Mouse (Mus musculus) intestine, embryonic 14.5 days (tissue): ENCODE measurements around the gene Kif9. TPM values are rescaled to one million over a fixed set of nuclear protein-coding genes. Genes with fewer than 3 reads are reported as not detected.

Experiments
- ATAC-seq: fragments of 200-750 bp; cut with Nextera tagmentation; replicated peaks from 2 replicates; pipeline ENCODE4 v1.8.0; 2017; ENCODE audit warnings: low read depth, moderate number of reproducible peaks, moderate TSS enrichment, moderate library complexity; ENCODE audit not compliant: low FRiP score, low TSS enrichment
- DNase-seq: peaks from one replicate; pipeline ENCODE4 v3.0.0-alpha.2; 2018; ENCODE audit warnings: low spot score
- H3K27ac ChIP-seq: fragments of 300-500 bp; sonication (generic); 2 replicates; pipeline ENCODE4 v1.5.1; 2014; ENCODE audit warnings: low read depth, mild to moderate bottlenecking, control low read depth
- H3K27me3 ChIP-seq: fragments of 300-500 bp; sonication (generic); replicated peaks from 2 replicates; pipeline ENCODE4 v1.6.1; 2014; ENCODE audit warnings: low read length, control low read depth; ENCODE audit not compliant: control insufficient read depth, insufficient read depth
- H3K36me3 ChIP-seq: fragments of 300-500 bp; sonication (generic); 2 replicates; pipeline ENCODE4 v1.6.1; 2014; ENCODE audit warnings: low read length, control low read depth; ENCODE audit not compliant: control insufficient read depth, insufficient read depth
- H3K4me1 ChIP-seq: fragments of 300-500 bp; sonication (generic); replicated peaks from 2 replicates; pipeline ENCODE4 v1.6.1; 2014; ENCODE audit warnings: low read length, control low read depth, mixed read lengths; ENCODE audit not compliant: control insufficient read depth, insufficient read depth
- H3K4me2 ChIP-seq: fragments of 300-500 bp; sonication (generic); 2 replicates; pipeline ENCODE4 v1.6.1; 2014; ENCODE audit warnings: low read length
- H3K4me3 ChIP-seq: fragments of 300-500 bp; sonication (generic); 2 replicates; pipeline ENCODE4 v1.5.1; 2014; ENCODE audit warnings: low read depth, low read length, control low read depth, mixed read lengths
- H3K9ac ChIP-seq: fragments of 300-500 bp; sonication (generic); 2 replicates; pipeline ENCODE4 v1.6.1; 2014; ENCODE audit warnings: mild to moderate bottlenecking, low read length
- H3K9me3 ChIP-seq: fragments of 300-500 bp; sonication (generic); 2 replicates; pipeline ENCODE4 v1.6.1; 2016; ENCODE audit warnings: low read length, control low read depth; ENCODE audit not compliant: control insufficient read depth
- WGBS: fragments of 180-500 bp; shearing (Covaris S2); extraction: QIAGEN DNeasy Blood & Tissue Kit; methylation state at CpG from one replicate; pipeline ENCODE4 v1.1.7; 2014; 5-methylcytosine and 5-hydroxymethylcytosine counted together
- polyA plus RNA-seq: library from polyadenylated mRNA; unstranded; fragments of >200 nt; fragmentation: Nextera tagmentation; extraction: Ambion mirVana; gene quantifications from 2 replicates; pipeline ENCODE4 v1.2.1, GENCODE M21; 2014

Kif9 gene
- polyA plus RNA-seq, 1 experiment from 2014 or later = 1.3 TPM

DNA sequence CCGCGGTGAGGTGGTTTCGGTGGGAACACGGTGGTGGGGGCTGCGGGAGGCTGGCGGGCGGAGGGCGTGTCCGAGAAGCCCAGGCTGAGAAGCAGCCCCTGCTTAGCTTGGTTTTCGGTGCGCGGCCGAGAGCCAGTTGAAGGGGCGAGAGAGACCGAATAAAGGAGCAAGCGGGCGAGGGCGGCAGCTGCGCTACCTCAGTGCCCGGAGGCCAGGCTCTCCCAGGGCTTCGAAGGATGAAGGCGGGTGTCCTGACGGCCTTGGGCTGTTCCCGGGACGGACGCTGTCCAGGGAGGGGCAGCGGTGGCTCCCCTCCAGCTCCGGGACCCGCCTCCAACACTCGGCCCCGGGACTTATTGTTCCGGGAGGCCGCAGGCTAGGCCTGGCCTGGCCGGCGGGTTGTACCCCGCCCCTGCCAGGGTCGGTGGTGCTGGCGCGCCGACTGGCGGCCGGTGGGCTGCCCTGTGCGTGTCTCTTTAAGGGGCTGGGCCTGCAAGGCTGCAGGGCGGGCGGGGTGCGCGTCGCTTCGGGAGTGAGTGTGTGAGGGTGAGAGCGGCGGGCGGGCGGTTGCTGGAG, 55.2 kb downstream of the Kif9 start:
- Histone ChIP-seq H3K4me3 (peak overlapping the region; percentile 95), H3K27me3 (no peaks in the 10 kb centered on the region), H3K9ac (peak overlapping the region; percentile 99), H3K36me3 (no peaks in the 10 kb centered on the region), H3K4me1 (peaks cover 14% of the 10 kb centered on the region), H3K4me2 (peak overlapping the region; percentile 44), H3K27ac (peak overlapping the region; percentile 99), H3K9me3 (no peaks in the 10 kb centered on the region)
- peak; percentile 99 for ATAC-seq
- WGBS = 2% methylated on average over 40 of the region's 53 CpGs
- DNase-seq = peak; percentile 93

DNA sequence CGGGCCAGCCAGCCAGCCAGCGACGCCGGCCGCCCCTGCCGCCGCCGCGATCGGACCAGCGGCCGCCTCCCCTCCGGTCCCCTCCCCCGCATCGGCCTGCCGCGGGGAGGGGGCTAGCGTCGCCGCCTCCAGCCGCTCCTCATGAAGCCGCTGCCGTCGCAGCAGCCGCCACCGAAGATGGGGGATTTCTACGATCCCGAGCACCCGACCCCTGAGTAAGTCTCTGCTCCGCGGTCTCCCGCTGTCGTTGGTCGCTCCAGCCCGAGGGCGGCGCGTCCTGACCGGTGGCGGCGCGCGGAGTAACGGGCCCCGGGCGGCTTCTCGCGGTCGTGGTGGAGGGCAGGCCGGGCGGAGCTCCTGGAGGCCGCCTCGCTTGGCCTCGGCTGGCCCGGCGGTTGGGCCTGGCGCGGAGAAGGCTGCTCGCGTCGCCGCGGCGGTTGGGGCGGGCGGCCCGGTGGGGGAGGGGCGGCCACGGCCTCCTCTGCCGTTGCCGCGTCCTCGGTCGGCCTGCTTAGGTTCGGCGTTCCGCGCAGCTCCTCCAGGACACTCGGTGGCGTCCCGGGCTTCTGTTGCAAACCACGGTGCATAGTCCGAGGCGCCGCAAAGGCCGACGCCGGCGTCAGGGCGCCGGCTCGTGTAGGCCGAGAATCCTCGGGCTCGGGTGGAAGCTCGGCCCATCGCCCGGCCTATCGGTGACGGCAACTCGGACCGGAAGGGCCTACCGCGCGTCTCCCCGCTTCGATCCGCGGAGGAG, 56.0 kb downstream of the Kif9 start, which contains the start of gene Setd2:
TSS of gene Setd2 (plus strand) at position 60 of the 754 bp plus-strand sequence.
- peak; percentile 56 for ATAC-seq
- Histone ChIP-seq H3K36me3 (0 out of 2 replicates have a peak, but pooled peaks cover 3% of the 10 kb centered on the region), H3K9me3 (no peaks in the 10 kb centered on the region), H3K4me3 (peak within 1 kb of the TSS; percentile 95), H3K4me1 (peaks cover 14% of the 10 kb centered on the region), H3K4me2 (peak within 1 kb of the TSS; percentile 95), H3K27me3 (no peaks in the 10 kb centered on the region), H3K27ac (peak within 1 kb of the TSS; percentile 99), H3K9ac (peak within 1 kb of the TSS; percentile 99)
- WGBS = under 1% methylated on average over 84 of the region's 109 CpGs
- peak; percentile 88 for DNase-seq

DNA sequence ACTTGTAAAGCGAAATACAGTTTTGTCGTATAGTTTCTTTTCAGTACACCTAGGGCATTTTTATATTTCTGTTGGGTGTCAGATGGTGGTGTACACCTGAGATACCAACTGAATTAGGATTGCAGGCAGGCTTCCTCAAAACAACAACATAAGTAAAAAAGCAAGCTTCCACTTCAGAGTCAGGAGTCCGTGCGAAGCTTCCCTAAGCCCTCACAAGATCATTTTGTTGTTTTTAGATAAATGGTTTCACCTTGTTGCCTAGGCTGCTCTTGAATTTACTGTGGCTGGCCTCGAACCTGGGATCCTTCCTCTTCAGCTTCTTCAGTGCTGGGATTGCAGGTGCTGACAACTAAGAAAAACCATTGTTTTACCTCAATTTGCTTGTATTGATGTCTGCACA, 56.9 kb downstream of the Kif9 start:
- Histone ChIP-seq H3K27ac (peak overlapping the region; percentile 99; the same call in 1 of the 2 replicates), H3K4me1 (peaks cover 14% of the 10 kb centered on the region), H3K9me3 (no peaks in the 10 kb centered on the region), H3K4me3 (peak overlapping the region; percentile 95), H3K36me3 (0 out of 2 replicates have a peak, but pooled peaks cover 3% of the 10 kb centered on the region), H3K27me3 (no peaks in the 10 kb centered on the region), H3K4me2 (peak overlapping the region; percentile 95), H3K9ac (peak overlapping the region; percentile 99)
- ATAC-seq = no peak
- WGBS = 29% methylated on average over 5 of the region's 5 CpGs
- DNase-seq = no peak

DNA sequence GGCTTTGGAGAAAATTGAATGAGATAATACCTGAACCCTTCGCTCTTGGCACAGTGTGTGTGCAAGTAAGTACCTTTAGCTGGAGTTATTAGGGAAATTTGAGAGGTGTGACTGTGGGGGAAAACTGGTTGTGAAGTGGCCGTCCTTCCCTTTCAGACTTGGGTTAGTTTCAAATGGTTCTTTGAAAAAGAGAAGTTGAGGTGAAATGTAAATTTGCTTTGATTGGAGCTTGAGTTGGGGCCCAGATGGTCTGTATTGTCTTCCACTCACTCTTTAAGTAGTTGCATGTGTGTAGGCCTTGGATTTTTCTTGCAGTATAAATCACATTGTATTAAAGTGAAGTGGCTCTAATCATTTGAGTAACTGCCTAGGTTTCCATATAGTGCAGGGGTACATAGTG, 58.4 kb downstream of the Kif9 start:
- H3K4me2 ChIP-seq = peak overlapping the region; percentile 95
- H3K4me1 ChIP-seq = peaks cover 14% of the 10 kb centered on the region
- H3K36me3 ChIP-seq = 0 out of 2 replicates have a peak, but pooled peaks cover 3% of the 10 kb centered on the region
- WGBS = 87% methylated on average over 2 of the region's 2 CpGs
- no peak overlapping the region for H3K27ac ChIP-seq
- H3K9ac ChIP-seq = no peak overlapping the region
- DNase-seq (no peak), ATAC-seq (no peak)
- no peaks in the 10 kb centered on the region for H3K9me3 ChIP-seq
- no peak overlapping the region for H3K4me3 ChIP-seq
- H3K27me3 ChIP-seq = no peaks in the 10 kb centered on the region

DNA sequence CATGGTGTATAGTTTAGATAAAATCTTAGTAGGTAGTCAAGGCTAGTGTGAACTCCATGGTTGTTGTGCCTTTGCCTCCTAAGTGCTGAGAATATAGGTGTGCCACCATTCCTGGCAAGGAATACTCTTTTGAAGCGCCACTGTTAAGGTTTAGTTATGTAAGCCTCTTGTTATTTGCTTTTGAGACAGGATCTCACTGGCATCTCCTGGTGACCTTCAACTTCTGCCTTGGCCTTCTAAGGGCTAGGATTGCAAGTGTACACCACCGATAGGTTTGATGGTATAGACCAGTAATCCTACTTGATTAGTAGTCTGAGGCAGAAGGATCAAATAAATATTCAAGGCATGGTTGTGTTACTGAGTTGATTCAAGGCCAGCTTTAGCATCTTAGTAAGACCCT, 59.9 kb downstream of the Kif9 start:
- Histone ChIP-seq H3K9ac (no peak overlapping the region), H3K4me2 (no peak overlapping the region), H3K9me3 (no peaks in the 10 kb centered on the region), H3K27ac (no peak overlapping the region), H3K4me1 (peaks cover 14% of the 10 kb centered on the region), H3K4me3 (no peak overlapping the region), H3K27me3 (no peaks in the 10 kb centered on the region), H3K36me3 (0 out of 2 replicates have a peak, but pooled peaks cover 3% of the 10 kb centered on the region)
- ATAC-seq (no peak), DNase-seq (no peak)
- WGBS = 89% methylated on average over 2 of the region's 2 CpGs

DNA sequence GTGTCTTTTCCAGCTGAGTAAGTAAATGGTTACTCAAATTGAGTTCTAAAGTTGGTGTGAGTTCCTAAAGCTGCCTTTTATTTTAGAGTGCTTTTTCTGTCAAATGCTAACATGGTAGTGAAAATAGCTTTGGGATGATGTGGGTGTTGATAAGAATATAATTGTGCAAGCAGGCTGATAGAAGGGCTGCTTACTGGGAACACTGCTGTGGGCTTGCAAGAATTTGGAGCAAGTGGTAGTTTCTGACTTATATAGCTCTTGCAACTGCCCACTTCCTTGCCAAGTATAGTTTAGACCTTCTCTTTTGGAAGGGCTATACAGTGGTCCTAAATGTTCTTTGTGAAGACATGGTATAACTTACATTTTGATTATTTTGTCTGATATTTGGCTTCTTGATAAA, 61.8 kb downstream of the Kif9 start:
- Histone ChIP-seq H3K9me3 (no peaks in the 10 kb centered on the region), H3K36me3 (0 out of 2 replicates have a peak, but pooled peaks cover 3% of the 10 kb centered on the region), H3K4me2 (no peak overlapping the region), H3K4me3 (no peak overlapping the region), H3K9ac (no peak overlapping the region), H3K27ac (no peak overlapping the region), H3K4me1 (peaks cover 14% of the 10 kb centered on the region), H3K27me3 (no peaks in the 10 kb centered on the region)
- DNase-seq = no peak
- ATAC-seq = no peak

DNA sequence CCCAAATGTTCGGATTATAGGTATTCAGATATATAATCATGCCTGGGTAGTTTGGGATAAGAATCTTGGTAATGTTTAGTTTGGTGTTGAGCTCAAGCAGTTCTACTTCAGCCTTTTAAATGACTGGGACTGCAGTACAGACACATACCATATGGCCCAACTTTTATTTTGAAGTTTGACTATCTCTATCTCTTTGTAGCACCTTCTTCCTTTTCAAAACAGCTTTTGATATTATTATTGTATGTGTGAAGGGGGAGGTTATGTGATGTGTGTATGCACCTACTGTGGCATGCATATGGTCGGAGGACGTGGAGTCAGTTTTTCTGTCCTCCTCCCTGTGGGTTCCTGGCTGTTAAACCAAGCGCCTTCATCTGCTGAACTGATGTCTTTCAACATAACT, 65.2 kb downstream of the Kif9 start:
- WGBS = 85% methylated on average over 4 of the region's 4 CpGs
- H3K4me1 ChIP-seq = no peaks in the 10 kb centered on the region
- peaks cover 7% of the 10 kb centered on the region for H3K36me3 ChIP-seq

DNA sequence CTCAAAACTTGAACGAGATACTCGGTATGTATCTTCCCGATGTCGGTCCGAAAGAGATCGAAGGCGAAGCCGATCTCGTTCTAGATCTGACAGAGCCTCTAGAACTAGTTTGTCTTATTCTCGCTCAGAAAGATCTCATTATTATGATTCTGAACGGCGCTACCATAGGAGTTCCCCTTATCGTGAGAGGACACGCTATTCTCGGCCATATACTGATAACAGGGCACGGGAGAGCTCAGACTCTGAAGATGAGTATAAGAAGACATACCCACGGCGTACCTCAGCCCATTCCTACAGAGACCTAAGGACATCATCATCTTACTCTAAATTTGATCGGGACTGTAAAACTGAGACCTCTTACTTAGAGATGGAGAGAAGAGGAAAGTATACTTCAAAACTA, 71.5 kb downstream of the Kif9 start:
- no peaks in the 10 kb centered on the region for H3K4me1 ChIP-seq
- H3K9me3 ChIP-seq = no peaks in the 10 kb centered on the region
- H3K9ac ChIP-seq = no peak overlapping the region
- no peak overlapping the region for H3K4me3 ChIP-seq
- DNase-seq (no peak), ATAC-seq (no peak)
- 97% methylated on average over 19 of the region's 19 CpGs for WGBS
- H3K36me3 ChIP-seq = peaks cover 64% of the 10 kb centered on the region
- H3K4me2 ChIP-seq = no peak overlapping the region
- no peak overlapping the region for H3K27ac ChIP-seq
- H3K27me3 ChIP-seq = no peaks in the 10 kb centered on the region

More for the DNA sequence above, 65.2 kb downstream of the Kif9 start:
- Histone ChIP-seq H3K4me2 (no peak overlapping the region), H3K9me3 (no peaks in the 10 kb centered on the region), H3K27me3 (no peaks in the 10 kb centered on the region), H3K9ac (no peak overlapping the region), H3K4me3 (no peak overlapping the region), H3K27ac (no peak overlapping the region)
- ATAC-seq = no peak
- no peak for DNase-seq
